ENCODE assay signal across 12 mouse cellular contexts in the genomic region with DNA sequence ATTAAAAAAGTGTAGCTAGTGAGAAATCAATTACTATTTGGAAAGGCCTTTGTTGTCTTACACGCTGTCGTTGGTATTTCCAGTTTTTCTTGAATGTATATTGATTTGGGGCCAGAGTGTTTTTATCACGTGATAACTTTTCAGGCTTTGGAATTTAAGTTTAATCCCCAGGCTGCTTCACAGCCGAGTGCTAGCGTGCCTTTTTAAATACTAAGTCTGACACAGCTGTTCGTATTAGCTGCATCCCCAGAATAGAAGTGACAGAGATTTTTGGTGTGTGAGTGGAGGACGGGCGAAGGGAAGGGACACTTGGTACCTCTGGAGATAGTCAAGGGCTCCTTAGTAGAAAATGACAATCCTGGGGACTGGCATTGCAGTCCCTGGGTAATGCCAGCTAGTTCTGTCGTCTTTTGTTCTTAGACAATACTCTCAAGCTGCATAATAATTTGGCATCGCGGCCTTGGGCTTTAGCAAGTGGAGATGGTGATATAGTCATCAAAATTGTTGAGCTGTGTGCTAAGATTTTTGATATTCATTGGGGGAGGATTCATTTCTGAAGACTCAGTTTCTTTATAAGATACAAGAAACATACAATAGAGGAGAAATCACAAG. TPM values are rescaled to one million over a fixed set of nuclear protein-coding genes. Genes with fewer than 3 reads are reported as not detected.
DNase-seq lines count a peak whose midpoint lies in the region; ATAC-seq lines count a peak whose summit lies in the region.
"Had no signal": no experiment of that assay in that cellular context is flagged by ENCODE, and none has a peak within 500 bp of the region (broad histone marks: within the 10 kb centered on the region; RNA-seq: fewer than 3 reads in every experiment).

No protein-coding gene starts in this region.

- 63% methylated on average over 11 of the region's 11 CpGs for WGBS in embryonic facial prominence, embryonic 13.5 days
- WGBS in embryonic facial prominence, embryonic 10.5 days = 87% methylated on average over 11 of the region's 11 CpGs
- 51% methylated on average over 11 of the region's 11 CpGs for whole genome bisulfite sequencing in heart, embryonic 13.5 days
- 27% methylated on average over 11 of the region's 11 CpGs for WGBS in midbrain, embryonic 14.5 days
- 79% methylated on average over 11 of the region's 11 CpGs for WGBS in midbrain, embryonic 10.5 days

- H3K4me2 ChIP-seq in embryonic facial prominence, embryonic 13.5 days = no peak overlapping the region
- H3K4me2 ChIP-seq in heart, embryonic 13.5 days = peak overlapping the region; percentile 24; the same call in 1 of the 2 replicates
- 0 out of 2 replicates have a peak overlapping the region, but pooled peaks have one; percentile 19 for H3K4me2 ChIP-seq in midbrain, embryonic 14.5 days (ENCODE audit: low read length)
- H3K4me2 ChIP-seq: liver, embryonic 12.5 days had no signal

- H3K27ac ChIP-seq in embryonic facial prominence, embryonic 13.5 days = 0 out of 2 replicates have a peak overlapping the region, but pooled peaks have one; percentile 29
- H3K27ac ChIP-seq in embryonic facial prominence, embryonic 10.5 days (replicated peaks) = no peak overlapping the region
- H3K27ac ChIP-seq in heart, embryonic 13.5 days (replicated peaks) = peak overlapping the region; percentile 74
- no peak overlapping the region; the same call in 1 of the 2 replicates for H3K27ac ChIP-seq in midbrain, embryonic 14.5 days (replicated peaks; ENCODE audit: low read depth, low read length)
- no peak overlapping the region for H3K27ac ChIP-seq in midbrain, embryonic 10.5 days (replicated peaks)
- H3K27ac ChIP-seq: gastrocnemius, adult 2 months; liver, embryonic 12.5 days; lung, embryonic 15.5 days had no signal

- H3K4me1 ChIP-seq in embryonic facial prominence, embryonic 13.5 days = peaks cover 59% of the 10 kb centered on the region
- H3K4me1 ChIP-seq in embryonic facial prominence, embryonic 10.5 days = peaks cover 71% of the 10 kb centered on the region
- peaks cover 80% of the 10 kb centered on the region for H3K4me1 ChIP-seq in heart, embryonic 13.5 days
- peaks cover 41% of the 10 kb centered on the region for H3K4me1 ChIP-seq in midbrain, embryonic 14.5 days (ENCODE audit: control insufficient read depth, insufficient read depth, low read length)
- peaks cover 60% of the 10 kb centered on the region for H3K4me1 ChIP-seq in midbrain, embryonic 10.5 days

- no peaks in the 10 kb centered on the region for H3K9me3 ChIP-seq in embryonic facial prominence, embryonic 13.5 days
- H3K9me3 ChIP-seq in embryonic facial prominence, embryonic 10.5 days = no peaks in the 10 kb centered on the region
- no peaks in the 10 kb centered on the region for H3K9me3 ChIP-seq in heart, embryonic 13.5 days
- H3K9me3 ChIP-seq in midbrain, embryonic 14.5 days (ENCODE audit: control insufficient read depth, low read length) = no peaks in the 10 kb centered on the region
- no peaks in the 10 kb centered on the region for H3K9me3 ChIP-seq in midbrain, embryonic 10.5 days (replicated peaks)
- H3K9me3 ChIP-seq: liver, embryonic 12.5 days; lung, embryonic 15.5 days had no signal

- no peaks in the 10 kb centered on the region for H3K27me3 ChIP-seq in embryonic facial prominence, embryonic 13.5 days
- no peaks in the 10 kb centered on the region for H3K27me3 ChIP-seq in embryonic facial prominence, embryonic 10.5 days (replicated peaks; ENCODE audit: low read depth, poor library complexity, severe bottlenecking)
- no peaks in the 10 kb centered on the region for H3K27me3 ChIP-seq in heart, embryonic 13.5 days (replicated peaks)
- no peaks in the 10 kb centered on the region for H3K27me3 ChIP-seq in midbrain, embryonic 14.5 days (ENCODE audit: control insufficient read depth, insufficient read depth, low read length)
- no peaks in the 10 kb centered on the region for H3K27me3 ChIP-seq in midbrain, embryonic 10.5 days (ENCODE audit: low read depth, poor library complexity, severe bottlenecking)
- H3K27me3 ChIP-seq: liver, embryonic 12.5 days; lung, embryonic 15.5 days had no signal

- no peak for DNase-seq in embryonic facial prominence, embryonic 10.5 days (ENCODE audit: low spot score)
- DNase-seq in heart, postnatal 4 days = no peak
- peak; percentile 30 for DNase-seq in midbrain, embryonic 14.5 days
- DNase-seq in midbrain, embryonic 10.5 days (ENCODE audit: low spot score) = no peak
- no peak for DNase-seq in spleen, adult 18-20 months
- DNase-seq in kidney, postnatal 4 days = no peak
- DNase-seq: gastrocnemius, adult 2 months; thymus, postnatal 4 days had no signal

- no peak for ATAC-seq in embryonic facial prominence, embryonic 13.5 days (ENCODE audit: insufficient number of reproducible peaks, insufficient read depth, low FRiP score, low TSS enrichment, low read depth)
- ATAC-seq in heart, embryonic 13.5 days (ENCODE audit: extremely low read depth, insufficient number of reproducible peaks, low FRiP score, low TSS enrichment) = no peak
- ATAC-seq in midbrain, embryonic 14.5 days (ENCODE audit: low FRiP score, low TSS enrichment) = no peak
- ATAC-seq: liver, embryonic 12.5 days had no signal

- H3K9ac ChIP-seq in embryonic facial prominence, embryonic 13.5 days = no peak overlapping the region
- peak overlapping the region; percentile 41; the same call in 1 of the 2 replicates for H3K9ac ChIP-seq in heart, embryonic 13.5 days
- no peak overlapping the region for H3K9ac ChIP-seq in midbrain, embryonic 14.5 days (replicated peaks; ENCODE audit: low read length)
- H3K9ac ChIP-seq: liver, embryonic 12.5 days; lung, embryonic 15.5 days had no signal

- no peaks in the 10 kb centered on the region for H3K36me3 ChIP-seq in embryonic facial prominence, embryonic 13.5 days
- H3K36me3 ChIP-seq in embryonic facial prominence, embryonic 10.5 days (replicated peaks) = no peaks in the 10 kb centered on the region
- H3K36me3 ChIP-seq in heart, embryonic 13.5 days = no peaks in the 10 kb centered on the region
- no peaks in the 10 kb centered on the region for H3K36me3 ChIP-seq in midbrain, embryonic 14.5 days (ENCODE audit: control insufficient read depth, insufficient read depth, low read length)
- no peaks in the 10 kb centered on the region for H3K36me3 ChIP-seq in midbrain, embryonic 10.5 days
- H3K36me3 ChIP-seq: liver, embryonic 12.5 days; lung, embryonic 15.5 days had no signal

- no peak overlapping the region for H3K4me3 ChIP-seq in embryonic facial prominence, embryonic 13.5 days
- H3K4me3 ChIP-seq in embryonic facial prominence, embryonic 10.5 days = no peak overlapping the region
- H3K4me3 ChIP-seq in heart, embryonic 13.5 days = no peak overlapping the region
- no peak overlapping the region for H3K4me3 ChIP-seq in midbrain, embryonic 14.5 days (replicated peaks; ENCODE audit: low read depth, low read length)
- H3K4me3 ChIP-seq in midbrain, embryonic 10.5 days = no peak overlapping the region
- H3K4me3 ChIP-seq: gastrocnemius, adult 2 months; liver, embryonic 12.5 days; lung, embryonic 15.5 days had no signal

RNA-seq across cellular contexts. Expression of gene Mboat2, which starts 11.7 kb away (rescaled TPM):
- 49.9 and 51.8 TPM in 2 replicates for polyA plus RNA-seq in embryonic facial prominence, embryonic 13.5 days (2015; fragmentation: Nextera tagmentation; extraction: Ambion mirVana)
- 45.0 and 45.7 TPM in 2 replicates for polyA plus RNA-seq in embryonic facial prominence, embryonic 10.5 days (2016; fragmentation: Nextera tagmentation; extraction: Ambion mirVana)
- polyA plus RNA-seq in heart, embryonic 13.5 days (2015; fragmentation: Nextera tagmentation; extraction: Ambion mirVana) = 27.7 and 30.5 TPM in 2 replicates
- 10 to 100 TPM; 17.5 to 19.9 TPM for total RNA-seq in heart, postnatal 4 days (2021)
- polyA plus RNA-seq in midbrain, embryonic 14.5 days (2014; fragmentation: Nextera tagmentation; extraction: Ambion mirVana) = 62.3 and 91.0 TPM in 2 replicates
- polyA plus RNA-seq in midbrain, embryonic 10.5 days (2016; fragmentation: Nextera tagmentation; extraction: Ambion mirVana) = 49.8 and 56.8 TPM in 2 replicates

Comparison
In these comparisons a context has a peak if more than half of its experiments do, and no peak if none do; other contexts are left out.
1. H3K27ac ChIP-seq: peak in embryonic facial prominence, embryonic 13.5 days (single experiment) and heart, embryonic 13.5 days (single experiment); none in embryonic facial prominence, embryonic 10.5 days (single experiment), midbrain, embryonic 14.5 days (single experiment) and midbrain, embryonic 10.5 days (single experiment).